Mouse (Mus musculus) mouse trophoblast stem cell (cell line): Measurements from ENCODE around the gene Map2k6.

Experiments used
- in situ Hi-C, 2 experiments: fragments of 300-500 bp; cut with MseI, MboI; formaldehyde crosslinking; loops; 2 replicates in 1 of 2; 3 replicates in 1 of 2; pipeline ENCODE4 v1.15.1; 2025

Map2k6 gene

DNA sequence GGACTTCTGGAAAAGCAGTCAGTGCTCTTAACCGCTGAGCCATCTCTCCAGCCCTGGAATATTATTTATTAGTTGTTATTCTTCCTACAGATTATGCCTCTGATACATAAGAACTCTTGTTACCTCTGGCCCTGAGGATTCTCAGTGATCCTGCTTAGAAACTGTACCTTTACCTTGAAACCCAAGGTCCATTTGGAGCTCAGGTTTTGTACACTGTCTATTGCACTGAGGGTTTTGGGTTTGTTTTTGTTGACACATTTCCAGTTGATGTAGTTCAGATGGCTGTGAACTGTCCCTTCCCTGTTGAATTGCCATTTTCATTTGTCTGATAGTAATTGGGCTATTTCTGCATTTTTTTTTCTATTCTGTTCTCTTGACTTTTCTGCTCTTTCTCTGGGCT, 85.5 kb downstream of the Map2k6 start:
- in situ Hi-C loops, result no loop called here

DNA sequence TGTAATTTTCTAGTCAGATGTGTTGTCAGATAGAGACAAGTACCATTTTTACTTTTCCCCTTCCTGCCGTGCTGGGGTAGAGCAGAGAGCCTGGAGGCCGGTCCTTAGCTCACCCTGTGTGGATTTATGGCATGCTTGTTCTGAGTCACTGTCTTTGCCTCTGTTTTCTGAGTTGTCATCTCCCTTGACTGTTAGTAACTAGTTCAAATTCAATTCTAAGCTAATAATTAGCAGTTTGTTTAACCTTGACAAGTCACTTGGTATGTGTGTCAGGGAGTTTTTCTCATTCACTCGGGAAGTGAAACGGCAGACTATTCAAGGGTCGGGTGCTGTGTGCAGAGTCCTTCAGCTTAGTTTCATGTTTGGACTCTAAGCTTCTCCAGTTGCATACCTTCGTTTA, 86.2 kb downstream of the Map2k6 start:
- in situ Hi-C loops, result no loop called here

DNA sequence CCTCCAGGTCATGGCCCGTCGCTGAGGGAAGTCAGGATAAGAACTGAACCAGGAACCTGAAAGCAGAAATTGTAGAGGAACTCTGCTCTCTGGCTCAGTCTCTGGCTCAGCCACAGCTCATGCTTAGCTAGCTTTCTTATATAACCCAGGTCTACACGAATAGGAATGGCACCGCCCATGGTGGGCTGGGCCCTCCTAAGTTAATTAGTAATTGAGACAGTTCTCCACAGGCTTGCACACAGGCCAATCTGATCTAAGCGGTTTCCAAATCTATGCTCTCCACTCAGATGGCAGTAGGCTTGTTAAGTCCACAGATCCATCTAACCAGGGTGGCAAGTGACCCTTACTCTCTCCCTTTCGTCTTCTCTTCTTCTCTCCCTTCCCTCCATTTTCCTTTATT, 88.9 kb downstream of the Map2k6 start:
- in situ Hi-C loops, result no loop called here

DNA sequence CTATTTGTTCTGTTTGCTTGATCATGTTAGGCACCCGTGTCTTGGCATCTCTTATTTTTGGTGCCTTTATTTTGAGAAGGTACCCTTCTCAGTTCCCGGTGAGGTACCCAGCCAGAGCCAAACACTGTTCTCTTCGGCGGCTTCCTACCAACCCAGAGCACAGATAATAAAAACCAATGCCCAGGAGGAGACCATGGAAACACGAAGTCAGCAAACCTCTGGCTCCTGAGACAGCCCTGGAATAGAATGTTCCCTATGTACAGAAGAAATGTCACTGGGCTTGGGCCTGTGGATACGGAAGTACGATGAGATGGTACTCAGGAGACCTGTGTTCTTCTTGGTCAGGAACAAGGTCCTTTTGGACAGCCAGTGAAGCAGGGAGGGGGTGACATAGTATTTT, 89.4 kb downstream of the Map2k6 start:
- in situ Hi-C loops, result no loop called here

DNA sequence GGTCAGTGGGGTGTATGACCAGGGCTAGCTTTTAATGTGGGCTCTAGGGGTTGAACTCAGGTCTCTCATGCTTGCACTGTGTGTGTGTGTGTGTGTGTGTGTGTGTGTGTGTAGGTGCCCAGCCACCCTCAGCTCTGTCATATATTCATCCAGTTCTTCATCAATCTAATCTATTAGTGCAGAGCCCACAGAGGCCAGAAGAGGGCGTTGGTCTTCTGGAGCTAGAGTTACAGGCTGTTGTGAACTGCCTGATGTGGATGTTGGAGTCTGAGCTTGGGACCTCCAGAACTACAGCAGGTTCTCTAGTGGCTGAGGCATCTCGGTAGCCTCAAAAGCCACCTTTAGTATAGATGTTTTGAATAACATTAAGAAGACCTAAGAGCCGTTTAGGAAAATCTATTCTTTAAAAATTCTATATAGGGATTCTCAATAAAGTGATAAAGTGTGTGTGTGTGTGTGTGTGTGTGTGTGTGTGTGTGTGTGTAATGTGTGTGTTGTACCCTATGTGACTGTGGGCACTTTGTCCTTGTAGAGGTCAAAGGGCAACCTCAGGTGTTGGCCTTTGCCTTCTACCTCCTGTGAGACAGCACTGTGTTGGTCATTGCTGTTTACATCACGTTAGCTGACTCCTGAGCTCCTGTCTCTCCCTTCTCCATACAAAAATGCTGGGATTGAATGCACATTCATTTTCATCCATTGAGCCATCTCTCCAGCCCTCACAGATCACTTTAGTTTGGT, 96.6 kb downstream of the Map2k6 start:
- in situ Hi-C loops, result loop anchor here (5.0 kb wide), 1 partner anchor 128 kb away; no protein-coding TSS in a partner anchor

DNA sequence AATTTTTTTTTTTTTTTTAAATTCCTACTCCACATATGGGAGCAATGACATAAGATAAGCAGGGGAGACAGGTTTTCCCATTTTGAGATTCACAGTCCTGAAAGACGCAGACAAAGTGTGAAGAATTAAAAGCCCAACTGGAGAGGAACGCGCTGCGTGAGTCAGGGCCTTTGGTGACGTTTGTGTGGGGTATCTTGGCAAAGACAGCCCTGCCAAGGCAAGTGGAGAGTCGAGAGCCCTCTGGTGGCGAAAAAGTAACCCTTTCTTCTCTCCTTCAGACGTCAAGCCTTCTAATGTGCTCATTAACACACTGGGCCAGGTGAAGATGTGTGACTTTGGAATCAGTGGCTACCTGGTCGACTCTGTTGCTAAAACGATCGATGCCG, 97.1 kb downstream of the Map2k6 start:
- in situ Hi-C loops, result loop anchor here (5.0 kb wide), 1 partner anchor 129 kb away; no protein-coding TSS in a partner anchor

DNA sequence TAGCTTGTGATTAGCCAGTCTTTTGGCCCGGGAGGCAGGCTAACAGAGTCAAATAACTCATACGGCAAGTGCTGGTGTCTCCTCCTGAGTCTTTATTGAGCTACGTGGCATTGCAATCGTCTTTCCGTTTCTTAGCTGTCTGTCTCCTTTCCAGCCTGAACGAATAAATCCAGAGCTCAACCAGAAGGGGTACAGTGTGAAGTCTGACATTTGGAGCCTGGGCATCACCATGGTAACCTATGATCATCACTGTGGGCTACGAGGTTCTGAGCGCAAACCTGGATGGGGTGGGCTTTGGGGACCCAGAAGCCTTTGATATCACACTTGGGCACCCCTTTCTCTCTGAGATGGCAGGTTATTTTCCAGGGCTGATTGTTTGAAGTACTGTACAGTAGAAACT, 98.8 kb downstream of the Map2k6 start:
- in situ Hi-C loops, result loop anchor here (5.0 kb wide), 1 partner anchor 130 kb away; no protein-coding TSS in a partner anchor

DNA sequence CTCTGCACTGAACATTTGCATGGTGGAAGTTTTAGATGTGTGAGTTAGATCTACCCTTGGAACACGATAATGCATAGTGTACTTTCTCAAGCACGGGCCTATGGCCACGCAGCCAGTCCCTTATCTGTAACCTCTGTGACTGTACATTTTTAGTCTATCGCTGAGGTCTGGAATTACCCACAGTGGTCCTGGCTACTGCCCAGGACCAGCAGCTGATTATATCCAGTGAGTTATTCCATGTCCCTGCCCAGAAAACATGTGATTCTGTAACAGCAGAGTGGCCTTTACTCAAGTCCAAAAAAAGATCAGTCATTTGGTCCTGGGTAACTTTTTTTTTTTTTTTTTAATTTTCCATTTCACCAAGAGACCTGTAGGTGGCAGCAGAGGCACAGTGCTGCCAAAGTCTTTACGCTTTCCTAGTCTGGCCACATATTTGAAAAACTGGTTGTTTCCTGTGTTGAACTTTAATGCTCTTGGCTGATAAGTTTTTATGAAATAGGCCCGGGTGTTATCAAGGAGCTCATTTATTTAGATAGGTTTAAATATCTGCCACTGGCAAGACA, 99.8 kb downstream of the Map2k6 start:
- in situ Hi-C loops, result loop anchor here (5.0 kb wide), 1 partner anchor 131 kb away; no protein-coding TSS in a partner anchor

DNA sequence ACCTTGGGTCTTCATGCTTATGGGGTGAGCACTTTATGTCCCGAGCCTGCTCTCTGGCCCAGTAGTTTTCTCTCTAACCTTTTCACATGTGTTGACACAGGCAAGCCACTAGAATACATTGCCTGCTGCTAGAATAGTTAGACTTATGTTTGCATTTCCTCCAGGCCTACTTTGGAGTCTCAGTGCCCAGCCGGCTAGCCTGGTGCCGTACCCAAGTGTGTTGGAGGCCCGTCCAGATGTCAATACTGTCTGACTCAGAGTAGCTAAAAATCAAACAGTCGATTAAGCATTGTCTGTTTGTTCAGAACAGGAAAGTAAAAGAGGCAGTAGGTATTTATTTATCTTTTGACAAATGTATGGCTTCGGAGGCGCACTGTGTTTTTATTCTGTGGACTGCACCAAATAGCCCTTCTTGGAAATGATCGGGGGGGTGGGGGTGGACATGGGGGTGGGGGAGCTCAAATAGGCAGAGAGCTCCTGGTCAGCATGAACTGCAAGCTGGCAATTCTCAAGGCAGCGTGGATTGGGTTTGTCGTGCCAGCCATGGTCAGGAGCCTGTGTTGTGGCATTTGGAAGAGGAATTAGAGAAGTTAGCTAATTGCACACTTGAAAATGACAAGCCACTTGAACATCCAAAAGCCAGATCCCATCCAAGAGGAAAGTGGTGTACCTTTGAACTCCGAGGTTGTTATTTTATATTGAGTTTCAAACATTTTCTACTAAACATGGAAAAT, 104.2 kb downstream of the Map2k6 start:
- in situ Hi-C loops, result no loop called here

DNA sequence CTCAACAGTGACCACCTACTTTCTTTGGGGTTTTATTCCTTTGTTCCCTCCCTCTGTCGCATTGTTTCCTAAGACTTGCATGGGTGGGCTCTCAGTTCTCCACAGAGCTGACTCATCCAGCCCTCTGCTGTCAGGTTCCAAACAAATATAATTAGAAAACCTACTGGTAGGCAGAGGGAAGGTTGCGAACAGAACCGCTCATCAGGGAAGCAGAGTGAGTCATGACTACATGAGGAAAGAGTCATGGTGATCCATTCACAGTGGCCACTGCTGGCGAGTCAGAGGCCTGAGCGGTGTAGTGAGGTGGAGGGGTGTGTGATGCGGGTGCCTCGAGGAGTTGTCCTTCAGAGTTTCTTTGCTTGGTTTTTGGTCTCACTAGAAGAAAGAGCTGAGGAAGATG, 112.5 kb downstream of the Map2k6 start:
- in situ Hi-C loops, result no loop called here

DNA sequence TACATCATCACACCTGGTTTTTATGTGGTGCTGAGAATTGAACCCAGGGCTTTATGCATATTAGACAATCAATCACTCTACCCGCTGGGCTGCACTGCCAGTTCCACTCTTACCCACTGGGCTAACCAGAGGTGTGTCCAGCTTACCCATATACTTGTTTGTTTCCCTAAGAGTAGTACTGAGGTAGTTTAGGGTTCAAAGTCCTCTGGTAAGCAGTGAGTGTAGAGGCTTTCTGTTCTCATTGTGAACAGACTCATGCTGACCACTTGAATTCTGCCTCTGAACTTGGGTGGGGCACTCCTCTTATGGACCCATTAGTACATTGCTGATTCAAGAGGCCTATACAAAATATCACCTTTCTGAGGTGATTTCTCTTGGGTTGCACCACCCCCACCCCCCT, 119.7 kb downstream of the Map2k6 start:
- in situ Hi-C loops, result no loop called here

DNA sequence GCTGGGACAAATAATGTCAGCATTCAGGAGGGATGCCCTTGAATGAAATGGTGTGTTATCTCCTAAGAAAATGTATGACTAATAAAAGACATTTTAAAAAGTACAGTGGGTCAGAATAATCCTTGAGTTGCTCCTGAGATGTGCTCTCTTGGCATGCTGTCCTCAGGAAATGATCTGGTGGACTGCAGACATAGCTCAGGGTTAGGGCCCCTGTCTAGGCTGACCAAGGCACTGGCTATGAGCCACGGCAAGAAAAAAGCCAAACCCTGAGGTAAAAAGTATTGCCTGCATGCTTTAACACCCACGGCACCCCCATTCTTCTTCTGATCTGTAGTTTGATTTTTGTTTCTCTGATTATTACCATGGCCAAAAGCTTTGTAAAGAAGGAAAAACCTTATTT, 124.0 kb downstream of the Map2k6 start:
- in situ Hi-C loops, result no loop called here

DNA sequence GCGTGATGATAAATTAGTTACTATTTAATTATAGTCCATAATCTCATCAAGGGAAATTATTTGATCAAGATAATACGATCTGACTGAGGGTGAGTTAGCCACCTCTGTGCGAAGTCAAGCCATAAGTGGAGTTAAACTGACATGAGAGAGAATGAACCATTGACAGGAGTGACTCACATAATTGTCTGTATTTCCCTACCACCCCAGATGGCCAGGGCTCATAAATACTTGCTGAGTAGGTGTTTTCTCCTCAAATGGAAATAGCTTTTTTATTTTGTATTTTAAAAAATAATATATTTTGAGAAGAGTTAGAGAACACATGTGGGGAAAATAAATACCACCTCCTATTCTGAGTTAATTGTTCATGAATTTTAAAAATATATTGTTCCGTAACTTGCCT, 127.2 kb downstream of the Map2k6 start:
- in situ Hi-C loops, result loop anchor here (25.0 kb wide), 2 partner anchors 536 to 911 kb away; partner anchors contain the start of gene Kcnj2 (in 1 of the 2)

DNA sequence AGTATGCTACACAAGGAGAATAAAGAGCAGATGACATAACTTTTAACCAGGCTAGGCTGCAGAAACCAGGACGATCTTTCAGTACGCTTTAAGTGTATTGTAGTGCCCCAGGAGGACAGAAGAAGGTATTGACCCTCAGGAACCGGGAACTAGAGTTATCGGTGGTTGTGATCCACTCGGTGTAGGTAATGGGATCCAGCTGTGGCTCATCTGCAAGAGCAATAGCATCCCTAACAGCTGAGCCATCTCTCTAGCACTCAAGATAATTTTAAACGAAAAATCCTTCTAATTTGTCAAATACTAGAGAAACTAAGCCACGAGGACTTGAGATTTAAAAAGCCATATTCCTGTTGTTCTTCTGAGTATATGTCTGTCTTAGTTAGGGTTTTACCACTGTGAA, 132.2 kb downstream of the Map2k6 start:
- in situ Hi-C loops, result loop anchor here (25.0 kb wide), 2 partner anchors 531 to 906 kb away; partner anchors contain the start of gene Kcnj2 (in 1 of the 2)

DNA sequence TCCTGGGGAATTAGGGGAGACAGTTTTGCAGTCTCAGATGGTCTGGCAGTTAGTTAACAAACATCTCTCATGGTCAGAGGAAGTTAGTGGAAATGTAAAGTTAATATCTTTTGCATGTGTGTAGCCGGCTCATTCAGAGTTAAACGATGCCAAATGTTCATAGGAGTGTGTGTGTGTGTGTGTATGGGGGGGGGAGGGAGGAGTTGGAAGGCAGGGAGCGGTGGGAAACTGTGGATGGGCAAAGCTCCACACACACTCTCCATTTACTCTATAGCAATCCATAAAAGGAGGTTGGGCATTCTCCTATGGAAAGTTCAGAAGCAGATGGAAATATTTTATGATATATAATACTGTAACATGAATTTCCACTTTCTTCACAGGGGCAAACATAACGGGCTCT, 135.9 kb downstream of the Map2k6 start:
- in situ Hi-C loops, result loop anchor here (25.0 kb wide), 2 partner anchors 527 to 902 kb away; partner anchors contain the start of gene Kcnj2 (in 1 of the 2)

DNA sequence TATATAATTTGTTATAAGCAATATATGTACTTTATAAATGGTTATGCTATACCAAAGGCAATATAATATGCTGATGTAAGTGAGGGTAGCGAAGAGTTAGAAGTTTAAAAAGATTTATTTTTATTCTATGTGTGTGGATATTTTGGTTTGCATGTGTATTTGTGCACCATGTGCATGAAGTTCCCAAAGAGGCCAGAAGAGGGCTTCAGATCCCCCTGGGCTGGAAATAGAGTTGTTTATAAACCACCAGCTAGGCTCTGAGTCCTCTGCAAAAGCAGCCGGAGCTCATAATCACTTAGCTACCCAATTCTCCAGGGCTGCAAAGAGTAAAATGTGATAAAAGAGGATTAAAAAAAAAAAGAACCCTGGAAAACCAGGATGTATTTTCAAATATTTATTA, 137.6 kb downstream of the Map2k6 start:
- in situ Hi-C loops, result loop anchor here (25.0 kb wide), 2 partner anchors 526 to 901 kb away; partner anchors contain the start of gene Kcnj2 (in 1 of the 2)

DNA sequence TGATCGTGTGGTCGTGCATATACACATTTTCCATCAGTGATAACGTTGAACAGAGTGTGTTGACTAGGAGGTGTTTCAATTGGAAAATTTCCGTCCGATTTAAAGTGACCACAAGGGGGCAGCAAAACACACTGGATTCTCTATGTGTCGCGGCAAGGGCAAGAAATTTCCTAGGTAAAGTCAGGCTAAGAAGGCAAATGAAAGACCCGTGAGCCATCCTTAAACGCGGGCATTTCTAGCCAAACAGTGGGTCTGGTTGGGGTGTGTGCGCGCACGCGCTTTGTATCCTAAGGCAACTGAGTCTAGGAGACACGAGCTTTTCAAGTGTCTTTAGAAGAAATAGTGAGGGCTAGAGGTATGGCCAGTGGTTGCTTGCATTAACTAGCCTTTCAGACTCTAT, 138.7 kb downstream of the Map2k6 start:
- in situ Hi-C loops, result loop anchor here (25.0 kb wide), 2 partner anchors 525 to 900 kb away; partner anchors contain the start of gene Kcnj2 (in 1 of the 2)

DNA sequence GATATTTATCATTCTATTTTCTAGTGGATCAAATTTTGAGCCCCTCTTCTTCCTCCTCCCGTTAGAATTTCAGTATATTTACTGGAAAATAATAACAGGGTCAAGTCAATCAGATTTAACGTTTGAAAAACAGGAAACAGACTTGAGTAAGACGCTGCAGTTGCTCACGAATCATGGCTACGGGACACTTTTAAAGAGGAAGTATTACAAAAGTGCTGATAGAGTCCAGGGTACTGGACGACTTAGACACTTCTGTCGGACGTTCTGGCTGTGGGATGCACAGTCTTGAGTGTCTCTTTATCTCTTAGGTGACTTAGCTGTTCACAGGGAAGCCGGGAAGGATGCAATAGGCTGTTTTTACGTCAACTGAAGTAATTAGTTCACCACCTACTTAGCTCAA, 139.3 kb downstream of the Map2k6 start:
- in situ Hi-C loops, result loop anchor here (25.0 kb wide), 2 partner anchors 524 to 899 kb away; partner anchors contain the start of gene Kcnj2 (in 1 of the 2)

DNA sequence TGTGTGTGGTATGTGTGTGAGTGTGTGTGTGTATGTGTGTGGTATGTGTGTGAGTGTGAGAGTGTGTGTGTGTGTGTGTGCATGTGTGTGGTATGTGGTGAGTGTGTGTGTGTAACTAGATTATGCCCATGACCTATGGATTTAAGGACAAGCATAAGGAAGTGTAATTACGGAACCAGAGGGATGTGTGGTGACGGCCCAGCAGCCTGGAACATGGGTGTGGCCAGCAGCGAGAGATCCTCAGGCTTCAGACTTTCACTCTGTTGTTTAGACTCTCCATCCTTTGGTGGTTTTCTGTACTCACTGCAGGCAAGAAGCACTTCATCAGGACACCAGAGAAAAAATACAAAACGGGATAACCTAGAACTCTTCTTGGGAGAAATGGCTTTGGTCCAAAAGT, 143.0 kb downstream of the Map2k6 start:
- in situ Hi-C loops, result loop anchor here (25.0 kb wide), 2 partner anchors 520 to 895 kb away; partner anchors contain the start of gene Kcnj2 (in 1 of the 2)

DNA sequence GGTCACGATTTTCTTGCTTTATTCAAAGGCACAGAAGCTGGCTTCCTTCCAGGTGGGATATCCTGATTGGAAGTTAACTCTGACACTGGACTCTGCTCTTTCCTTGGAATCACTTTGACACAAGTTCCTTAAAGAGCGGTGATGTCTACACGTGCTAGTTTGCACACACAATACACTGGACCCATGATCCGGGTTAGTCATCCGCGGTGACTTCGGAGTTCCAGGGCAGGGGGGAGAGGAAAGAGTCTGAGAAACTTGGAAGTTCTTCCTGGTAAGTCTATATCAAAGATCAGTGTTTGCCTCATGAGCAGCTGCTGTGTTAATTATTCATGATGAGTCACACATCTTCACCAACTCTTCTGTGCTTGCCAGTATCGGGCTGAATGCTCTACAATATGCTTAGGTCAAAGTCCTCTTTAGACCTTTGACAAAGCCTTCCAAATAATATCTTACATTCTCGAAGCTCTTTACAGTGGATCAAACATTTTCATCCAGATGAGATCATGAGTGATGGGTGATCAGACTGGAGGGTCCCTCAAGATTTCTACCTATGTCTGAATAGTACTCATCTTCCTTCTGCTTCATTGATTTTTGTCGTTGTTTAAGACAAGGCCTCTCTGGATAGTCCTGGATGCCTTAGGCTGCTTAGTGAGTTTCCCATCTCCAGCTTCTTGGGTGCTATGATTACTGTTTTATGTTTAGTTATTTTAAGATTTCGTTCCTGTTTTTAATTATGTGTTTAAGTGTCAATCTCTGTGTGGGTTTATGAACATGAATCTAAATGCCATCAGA, 145.7 kb downstream of the Map2k6 start:
- in situ Hi-C loops, result loop anchor here (25.0 kb wide), 2 partner anchors 518 to 893 kb away; partner anchors contain the start of gene Kcnj2 (in 1 of the 2)

DNA sequence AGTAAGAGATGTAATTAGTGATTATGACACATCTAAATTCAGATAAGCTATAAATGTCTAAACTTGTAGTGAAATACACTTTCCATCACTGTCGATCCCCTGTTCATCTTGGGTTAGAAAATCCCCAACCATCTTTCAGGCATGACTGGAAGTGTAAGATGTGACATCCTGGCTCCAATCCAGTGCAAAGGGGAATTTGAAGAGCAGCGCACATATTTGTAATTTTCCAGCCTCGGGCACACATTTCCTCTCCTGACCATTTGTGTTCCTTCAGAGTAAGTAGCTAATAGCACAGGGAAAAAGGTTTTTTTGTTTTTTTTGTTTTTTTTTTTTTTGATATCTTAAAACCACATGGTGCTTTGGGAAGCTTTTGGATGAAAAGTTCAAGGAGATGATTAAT, 146.5 kb downstream of the Map2k6 start:
- in situ Hi-C loops, result loop anchor here (25.0 kb wide), 2 partner anchors 517 to 892 kb away; partner anchors contain the start of gene Kcnj2 (in 1 of the 2)
